Mouse (Mus musculus) urinary bladder, postnatal 10 days (tissue): ENCODE measurements around the gene Liph.
"Not testable (repeated sequence)": the region's sequence is repeated elsewhere in the genome, so short reads cannot be mapped to it uniquely, and the experiment has no call there.

Experiments
- DNase-seq: peaks from one replicate; pipeline ENCODE4 v3.0.0; 2022; ENCODE audit warnings: low spot score

The Liph gene

DNA sequence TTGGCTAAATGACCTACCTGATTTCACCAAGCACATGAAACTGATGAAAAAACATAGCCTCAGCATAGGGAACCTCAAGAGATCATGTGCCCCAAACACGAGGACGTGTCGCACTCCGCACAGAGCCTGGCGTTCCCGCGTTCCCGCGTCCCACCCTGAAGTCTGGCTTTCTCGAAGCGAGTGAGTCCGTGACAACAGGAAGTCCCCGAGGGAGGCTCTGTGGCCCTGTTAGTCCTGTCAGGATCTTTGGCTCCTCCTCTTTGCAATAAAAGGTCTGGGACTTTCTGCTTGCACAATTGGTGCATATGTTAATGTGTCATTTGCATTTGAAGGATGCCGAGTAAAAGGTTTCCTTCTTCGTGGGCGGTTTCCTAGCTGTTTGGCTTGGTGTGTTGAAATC lies at the start of gene Liph:
Gene Liph (minus strand): TSS at position 360 of the 400 bp plus-strand sequence.
- no peak for DNase-seq

DNA sequence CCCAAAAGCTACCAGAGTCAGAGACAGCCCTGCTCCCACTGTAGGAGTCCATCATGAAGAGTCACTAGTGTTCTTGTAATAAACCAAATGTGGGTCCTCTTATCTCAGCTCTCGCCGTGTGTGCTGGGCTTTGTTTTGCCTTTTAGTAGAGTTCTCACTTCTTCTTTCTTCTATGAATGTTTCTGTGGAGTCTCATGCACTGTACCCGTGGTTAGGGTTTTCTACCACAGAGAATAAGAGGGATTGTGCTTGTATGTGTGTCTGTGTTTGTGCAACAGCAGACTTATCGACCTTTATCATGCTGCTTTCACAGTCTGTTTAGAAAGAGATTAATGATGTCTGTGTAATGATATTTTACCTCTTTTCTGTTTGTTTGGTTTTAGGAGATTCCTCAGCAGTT lies 48.4 kb upstream of the Liph start:
- no peak for DNase-seq

DNA sequence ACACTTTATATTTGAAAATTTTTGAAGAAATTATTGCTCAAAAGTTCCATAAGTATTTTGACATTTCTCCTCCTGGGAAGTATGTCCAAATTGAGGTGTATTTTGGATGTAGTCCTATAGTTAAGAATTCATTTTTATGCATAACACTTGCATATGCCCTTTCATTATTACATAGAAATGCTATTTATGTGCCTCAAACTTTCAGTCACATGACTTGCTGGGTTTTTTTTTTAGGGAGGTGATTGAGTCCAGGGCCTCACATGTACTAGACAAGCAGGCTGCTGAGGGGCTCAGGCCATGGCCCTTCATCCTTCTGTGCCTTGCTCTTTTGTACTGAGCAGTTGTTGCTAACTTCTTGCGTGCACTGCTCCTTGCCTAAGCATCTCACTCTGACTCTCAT lies 44.5 kb upstream of the Liph start:
- no peak for DNase-seq

- no peak for DNase-seq
These were observed 43.1 kb upstream of the Liph start for GRCm38 (mm10) chr16:22038554-22038953.

DNA sequence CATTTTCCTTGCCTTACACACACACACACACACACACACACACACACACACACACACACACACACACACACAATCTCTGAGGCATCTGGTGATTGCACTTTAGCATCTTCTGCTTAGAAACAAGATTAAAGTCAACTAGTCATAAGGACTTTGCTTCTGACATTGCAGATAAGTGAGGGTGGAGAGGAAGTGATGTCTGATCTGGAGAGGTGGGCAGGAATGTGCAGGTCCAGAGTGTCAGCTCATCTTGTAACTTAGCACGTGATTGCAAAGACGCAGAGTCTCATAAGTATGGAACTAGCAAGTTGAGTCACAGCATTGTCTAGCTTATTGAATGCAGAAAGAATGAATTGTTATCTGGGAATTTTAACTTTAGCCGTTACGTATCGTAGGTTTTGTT lies 32.0 kb upstream of the Liph start:
- no peak for DNase-seq

DNA sequence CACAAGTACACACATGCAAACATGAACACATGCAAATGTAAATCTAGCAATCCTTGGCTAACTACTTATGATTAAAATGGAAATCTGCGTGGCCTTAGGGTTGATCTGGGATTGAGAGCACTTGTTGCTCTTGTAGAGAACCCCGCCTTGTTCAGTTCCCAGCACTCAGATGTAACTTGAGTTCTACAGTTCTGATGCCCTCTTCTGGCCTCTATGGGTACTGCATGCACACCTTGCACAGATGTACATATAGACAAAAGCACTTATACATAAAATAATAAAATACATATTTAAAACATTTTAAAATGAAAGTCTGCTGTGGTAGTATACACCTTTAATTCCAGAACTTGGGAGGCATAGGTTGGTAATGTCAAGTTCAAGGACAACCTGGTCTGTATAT lies 26.7 kb upstream of the Liph start:
- no peak for DNase-seq

DNA sequence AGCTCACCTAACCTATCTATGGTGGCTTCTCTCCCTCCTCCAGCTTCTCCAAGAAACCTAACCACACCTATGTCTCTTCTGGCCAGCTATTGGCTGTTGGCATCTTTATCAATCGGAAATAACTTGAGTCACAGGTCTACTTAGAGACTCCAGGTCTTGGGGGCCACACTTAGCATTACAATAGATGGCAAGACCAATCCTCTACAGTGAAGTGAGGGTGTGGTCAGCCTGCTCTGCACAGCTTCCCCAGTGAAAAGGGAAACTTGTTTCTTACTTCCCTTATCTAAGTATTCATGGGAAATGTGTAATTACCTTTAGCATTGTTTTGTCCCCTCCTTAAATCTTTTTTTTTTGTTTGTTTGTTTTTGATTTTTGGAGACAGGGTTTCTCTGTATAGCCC lies 20.1 kb upstream of the Liph start:
- no peak for DNase-seq

DNA sequence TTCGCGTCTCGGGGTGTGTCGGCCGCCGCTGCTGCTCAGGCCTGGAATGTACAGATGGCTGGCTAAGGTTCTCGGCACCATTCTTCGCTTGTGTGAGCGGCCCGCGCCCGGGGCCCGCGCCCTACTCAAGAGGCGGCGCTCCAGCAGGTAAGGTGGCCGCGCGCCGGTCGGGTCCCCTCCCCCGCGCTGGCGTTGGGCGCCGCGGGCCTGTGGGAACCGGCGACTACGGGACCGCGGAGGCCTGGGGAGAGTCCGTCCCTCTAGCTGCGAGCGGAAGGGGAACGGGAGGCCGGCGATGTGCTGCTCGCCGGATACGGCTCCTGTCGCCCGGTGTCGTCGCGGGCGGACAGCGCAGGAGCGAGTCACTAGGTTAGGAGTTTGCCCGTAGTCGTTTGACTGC lies 14.1 kb upstream of the Liph start:
- no peak for DNase-seq

DNA sequence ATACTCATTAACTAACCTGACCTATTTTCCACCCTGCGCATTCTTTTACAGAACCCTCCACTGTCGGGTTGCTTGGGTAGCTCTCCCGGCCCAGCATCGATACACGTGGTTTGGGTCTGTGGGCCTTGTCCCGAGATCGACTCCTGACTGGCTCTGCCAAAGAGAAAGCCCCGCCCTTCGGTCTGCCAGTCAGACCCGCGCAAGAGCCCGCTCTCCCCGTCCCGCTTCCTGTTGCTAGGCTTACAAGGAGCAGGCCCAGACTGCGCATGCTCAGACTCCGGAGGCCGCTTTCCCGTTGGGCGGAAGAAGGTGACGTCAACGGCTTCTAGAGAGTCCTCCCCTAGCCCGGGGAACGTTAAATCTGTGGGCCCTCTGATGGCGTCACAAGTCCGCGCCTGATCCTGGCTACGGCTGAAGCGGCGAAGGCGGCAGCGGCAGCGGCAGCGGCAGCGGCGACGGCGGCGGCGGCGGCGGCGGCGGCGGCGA lies 13.7 kb upstream of the Liph start, which contains the start of gene Senp2:
Gene Senp2 (plus strand): TSS at position 386 of the 486 bp plus-strand sequence.
- DNase-seq = peak; percentile 100

DNA sequence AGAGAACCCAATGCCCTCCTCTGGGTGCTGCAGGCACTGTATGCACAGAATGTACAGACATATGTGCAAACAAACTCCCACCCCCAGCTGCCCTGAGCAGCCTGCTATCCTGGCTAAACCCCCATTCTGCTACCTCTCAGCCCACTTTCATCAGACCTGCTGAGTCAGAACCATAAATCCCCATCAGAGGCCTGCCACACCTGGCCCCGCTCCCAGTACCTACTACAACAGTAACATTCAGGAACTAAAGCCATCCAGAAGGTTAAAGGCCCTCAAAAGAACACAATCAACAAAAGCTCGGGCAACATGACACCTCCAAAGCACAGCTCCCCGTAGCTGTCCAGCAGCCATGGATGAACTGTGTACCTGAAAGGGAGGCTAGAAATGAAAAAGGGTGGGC lies 6.1 kb upstream of the Liph start:
- no peak for DNase-seq

DNA sequence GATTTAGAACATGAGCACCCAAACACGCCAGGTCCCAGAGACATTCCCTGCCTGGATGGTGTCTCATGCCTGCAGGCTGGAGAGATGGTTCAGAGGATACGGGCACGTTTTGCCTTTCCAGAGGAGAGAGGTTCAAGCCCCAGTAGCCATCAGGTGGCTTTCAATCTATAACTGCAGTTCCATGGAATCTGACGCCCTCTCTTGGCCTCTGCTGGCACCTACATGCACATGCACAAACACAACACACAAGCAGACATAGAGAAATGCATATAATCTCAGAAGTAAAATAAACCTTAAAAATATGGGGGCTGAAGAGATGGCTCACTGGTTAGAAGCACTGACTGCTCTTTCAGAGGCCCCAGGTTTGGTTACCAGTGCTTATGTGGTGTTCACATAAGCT lies 5.7 kb upstream of the Liph start:
- no peak for DNase-seq

DNA sequence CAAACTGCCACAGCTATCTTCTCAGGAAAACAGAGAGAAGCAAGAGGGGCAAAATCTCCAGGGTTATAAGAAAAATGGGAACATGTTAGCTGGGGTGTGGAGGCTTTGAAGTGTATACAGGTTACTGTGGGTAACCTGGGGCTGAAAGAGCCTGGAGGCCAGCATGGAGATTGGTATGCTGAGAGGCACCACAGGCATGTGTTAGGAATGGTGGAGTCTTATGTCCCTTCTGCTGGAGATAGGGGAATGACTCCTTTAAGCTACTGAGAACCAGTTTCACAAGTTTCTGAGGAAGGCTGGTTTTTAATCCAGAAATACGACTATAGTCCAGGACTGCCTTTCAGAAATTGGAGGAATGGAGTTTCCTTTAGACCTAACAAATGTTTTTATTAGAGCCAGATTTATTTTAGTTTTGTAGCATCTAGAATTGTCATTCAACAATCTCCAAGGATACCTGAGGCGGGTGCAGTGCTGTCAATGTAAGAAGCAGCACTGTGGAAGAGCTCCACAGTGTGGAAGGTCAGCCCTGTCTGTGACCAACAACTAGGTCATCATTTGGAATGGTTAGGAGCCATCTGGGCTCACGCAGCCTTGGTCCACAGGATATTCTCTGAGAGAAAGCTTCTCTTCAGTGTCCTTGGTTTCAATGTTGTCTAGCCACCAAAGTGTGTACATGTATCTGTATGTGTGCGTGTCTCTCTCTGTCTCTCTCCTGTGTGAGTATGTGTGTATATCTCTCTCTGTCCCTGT lies 4.7 kb upstream of the Liph start:
- DNase-seq = no peak

DNA sequence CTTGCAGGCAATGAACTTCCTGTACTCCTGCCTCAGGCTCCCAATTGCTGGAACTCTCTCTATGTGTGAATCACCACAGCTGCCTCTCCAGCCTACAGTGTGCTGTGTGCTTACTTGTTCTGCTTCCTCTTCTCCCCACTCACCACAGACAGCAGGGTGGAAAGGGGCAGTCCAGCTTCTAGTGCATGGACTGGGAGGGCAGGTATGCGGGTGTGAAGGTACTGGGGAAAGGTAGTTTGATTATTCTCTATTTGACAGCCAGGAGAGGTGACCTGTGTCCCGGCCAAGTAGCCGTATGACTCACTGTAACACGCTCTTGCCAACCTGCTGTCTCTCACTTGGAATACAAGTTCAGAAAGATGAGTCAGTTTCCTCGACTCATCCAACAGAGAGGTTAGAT lies 2.6 kb upstream of the Liph start:
- DNase-seq = no peak

DNA sequence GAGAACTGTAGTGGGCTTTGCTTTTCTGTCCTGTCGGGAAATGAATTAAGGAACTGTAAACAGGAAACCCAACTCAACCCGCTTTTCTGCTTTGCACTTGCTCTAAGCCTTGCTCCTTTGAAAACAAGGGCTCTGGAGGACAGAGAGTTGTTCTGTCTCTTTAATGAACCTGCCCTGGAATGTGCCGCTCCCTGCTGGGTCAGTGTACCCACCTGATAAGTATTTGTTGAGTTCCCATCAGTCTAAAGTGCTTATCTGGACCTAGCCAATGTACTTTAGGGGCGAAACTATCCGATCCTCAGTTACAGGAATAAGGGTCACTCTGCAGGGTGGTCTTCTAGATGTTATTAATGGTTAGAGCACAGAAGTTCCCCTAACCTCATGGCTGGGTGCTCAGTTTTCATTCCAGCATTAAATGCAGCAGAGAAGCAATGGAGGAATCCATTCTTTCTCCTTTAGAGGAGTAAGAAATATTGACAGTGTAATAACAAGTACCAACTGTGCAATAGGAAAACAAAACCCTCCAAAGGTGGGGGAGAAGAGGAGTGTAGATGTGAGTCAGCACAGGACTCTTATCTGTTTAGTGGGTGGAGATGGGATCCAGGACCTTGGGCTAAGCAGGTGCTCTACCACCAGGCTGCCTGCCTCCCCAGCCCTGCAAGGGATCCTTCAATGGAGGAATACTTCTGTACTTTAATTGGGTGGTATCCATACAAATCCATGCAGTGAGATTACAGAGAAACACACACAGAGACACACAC lies 1.6 kb upstream of the Liph start:
- DNase-seq = no peak

DNA sequence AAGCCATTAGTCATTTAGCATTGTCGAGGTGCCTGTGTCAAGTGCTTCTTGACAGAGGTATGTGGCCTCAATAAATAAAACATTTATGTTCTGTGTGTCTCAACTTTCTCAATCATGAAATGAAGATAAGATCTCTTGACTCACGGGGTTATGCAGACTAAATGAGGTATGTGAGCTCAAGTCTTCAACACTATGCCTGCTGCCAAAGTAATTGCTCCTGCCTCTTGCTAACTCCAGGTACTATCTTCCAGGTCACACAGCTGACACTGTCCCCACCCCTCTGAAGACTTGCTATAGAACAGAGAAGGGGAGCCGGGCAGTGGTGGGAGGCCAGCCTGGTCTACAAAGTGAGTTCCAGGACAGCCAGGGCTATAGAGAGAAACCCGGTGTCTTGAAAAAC lies 939 bp upstream of the Liph start:
- no peak for DNase-seq

DNA sequence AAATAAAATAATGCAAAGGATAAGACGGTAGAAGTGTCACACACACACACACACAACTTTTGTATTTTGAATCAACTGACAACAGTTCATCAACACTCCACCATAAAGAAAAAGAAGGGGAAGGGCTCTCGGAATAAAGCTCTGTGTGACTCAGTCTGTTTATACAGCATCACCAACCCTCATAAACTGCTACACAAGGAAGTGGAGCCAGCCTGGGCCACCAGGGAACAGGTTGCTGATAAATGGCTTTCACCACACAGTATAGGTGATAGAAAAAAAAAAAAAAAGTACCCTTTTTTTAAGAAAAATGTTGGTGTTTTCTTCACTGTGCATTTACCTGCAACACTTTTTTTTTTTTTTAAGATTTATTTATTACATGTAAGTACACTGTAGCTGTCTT lies 3.7 kb downstream of the Liph start:
- DNase-seq = no peak

DNA sequence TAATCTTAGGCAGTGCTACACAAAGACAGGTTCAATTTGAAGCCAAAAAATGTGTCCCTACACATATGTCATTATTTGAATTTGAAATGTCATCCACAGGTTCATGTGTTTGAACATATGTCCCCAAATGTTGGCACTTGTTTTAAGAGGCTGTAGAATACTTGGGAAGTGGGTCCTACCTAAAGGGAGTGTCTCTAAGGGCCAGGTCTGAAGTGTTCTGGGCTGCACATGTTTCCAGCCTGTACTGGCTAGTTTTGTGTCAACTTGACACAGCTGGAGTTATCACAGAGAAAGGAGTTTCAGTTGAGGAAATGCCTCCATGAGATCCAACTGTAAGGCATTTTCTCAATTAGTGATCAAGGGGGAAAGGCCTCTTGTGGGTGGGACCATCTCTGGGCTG lies 4.6 kb downstream of the Liph start:
- not testable (repeated sequence) for DNase-seq

DNA sequence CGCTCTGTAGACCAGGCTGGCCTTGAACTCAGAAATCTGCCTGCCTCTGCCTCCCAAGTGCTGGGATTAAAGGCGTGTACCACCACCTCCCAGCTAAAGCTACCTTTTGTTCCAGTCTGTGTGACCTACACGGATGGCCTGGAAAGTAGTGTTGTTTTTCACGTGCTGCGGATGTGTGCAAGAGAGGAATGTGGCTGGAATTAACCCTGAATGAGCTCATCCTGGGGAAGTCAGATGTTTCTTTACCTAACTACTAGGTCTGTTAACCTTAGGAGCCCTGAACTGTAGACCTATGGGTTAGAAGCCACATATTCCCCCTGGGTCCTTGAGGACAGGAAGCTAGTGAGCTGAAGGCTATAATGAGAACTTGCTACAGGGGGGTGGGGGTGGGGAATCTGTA lies 7.5 kb downstream of the Liph start:
- DNase-seq = no peak

DNA sequence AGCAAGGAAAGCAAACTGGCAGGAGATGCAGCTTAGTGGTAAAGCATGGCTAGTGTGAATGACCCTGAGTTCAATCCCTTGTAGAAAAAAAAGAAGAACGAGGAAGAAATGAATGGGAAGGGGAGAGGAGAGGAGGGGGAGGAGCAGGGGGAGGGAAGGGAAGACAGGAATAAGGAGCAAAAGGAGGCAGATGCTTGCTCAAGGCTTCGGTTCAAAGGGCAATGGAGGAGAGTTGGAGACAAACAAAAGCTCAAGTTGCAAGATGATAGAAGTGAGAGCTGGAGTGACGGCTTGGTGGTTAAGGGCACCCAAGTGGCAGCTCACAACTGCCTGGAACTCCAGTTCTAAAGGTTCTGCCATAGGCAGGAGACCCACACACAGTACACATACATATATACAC lies 9.3 kb downstream of the Liph start:
- no peak for DNase-seq

- no peak for DNase-seq
These were observed 11.4 kb downstream of the Liph start for GRCm38 (mm10) chr16:21984091-21984490.

- no peak for DNase-seq
These were observed 11.9 kb downstream of the Liph start for GRCm38 (mm10) chr16:21983581-21983980.

DNA sequence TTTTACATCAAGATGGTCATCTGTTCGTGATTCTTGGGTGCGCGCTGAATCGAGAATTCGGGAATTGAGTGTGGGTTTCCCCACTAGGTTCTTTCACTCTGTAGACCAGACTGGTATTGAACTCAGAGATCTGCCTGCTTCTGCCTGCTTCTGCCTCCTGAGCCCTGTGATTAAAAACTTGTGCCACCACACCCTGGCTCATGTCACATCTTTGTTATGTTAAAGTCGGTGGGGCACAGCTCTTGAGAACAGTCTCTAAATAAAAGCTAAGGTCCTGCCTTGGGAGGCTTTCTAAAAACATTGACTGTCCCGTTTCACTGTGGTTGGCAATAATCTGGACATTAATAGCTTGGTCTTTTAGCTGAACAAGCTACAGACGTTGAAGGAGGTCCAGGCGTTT lies 12.3 kb downstream of the Liph start:
- DNase-seq = no peak

- no peak for DNase-seq
These were observed 18.1 kb downstream of the Liph start for GRCm38 (mm10) chr16:21977347-21977746.

DNA sequence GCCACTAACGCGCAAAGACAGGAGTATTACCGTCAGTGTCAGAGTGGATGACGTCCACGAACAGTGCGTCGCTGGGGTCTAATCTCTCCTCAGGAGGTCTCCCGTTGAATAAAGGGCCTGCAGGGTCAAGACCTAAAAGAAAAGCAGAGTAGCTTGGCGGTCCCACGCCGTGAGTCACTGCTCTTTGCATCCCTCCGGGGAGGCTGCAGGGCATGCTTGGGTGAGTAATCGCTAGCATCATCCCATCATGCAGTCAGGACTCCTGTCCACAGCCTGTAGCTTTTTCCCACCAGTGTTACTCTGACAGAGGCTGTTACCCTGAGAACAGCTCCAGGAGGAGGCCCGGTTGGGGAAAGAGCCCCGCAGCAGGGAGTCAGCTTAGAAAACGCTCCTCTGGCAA lies 19.3 kb downstream of the Liph start:
- no peak for DNase-seq
